Mouse (Mus musculus) MEL (cell line): ENCODE results near the gene Cpeb3. TPM values are rescaled to one million over a fixed set of nuclear protein-coding genes. Genes with fewer than 3 reads are reported as not detected.

Experiments
- DNase-seq: peaks from one replicate; pipeline ENCODE4 v3.0.0; 2011; ENCODE audit warnings: low read depth, low spot score
- H3K27ac ChIP-seq: 2 replicates; pipeline ENCODE4 v1.5.1; 2012; ENCODE audit warnings: low read depth, mild to moderate bottlenecking, control low read depth, low read length, moderate library complexity; ENCODE audit not compliant: control insufficient read depth
- H3K27me3 ChIP-seq, 2 experiments: fragments of 150-350 bp in 1 of 2; sonication (generic) in 1 of 2; 2 replicates each; pipeline ENCODE4 v1.6.1; 2012; ENCODE audit warnings: low read length in 2 of 2, mild to moderate bottlenecking in 2 of 2, improper control_type of control experiment in 1 of 2, moderate library complexity in 1 of 2; ENCODE audit not compliant: insufficient read depth in 2 of 2, control insufficient read depth in 1 of 2
- H3K36me3 ChIP-seq, 2 experiments: 2 replicates each; pipeline ENCODE4 v1.6.1; 2012 to 2014; ENCODE audit warnings: low read length in 2 of 2, improper control_type of control experiment in 1 of 2, inconsistent platforms in 1 of 2, mild to moderate bottlenecking in 1 of 2; ENCODE audit not compliant: insufficient read depth in 2 of 2, control insufficient read depth in 1 of 2
- H3K4me1 ChIP-seq, 2 experiments: fragments of 150-350 bp in 1 of 2; sonication (generic) in 1 of 2; 2 replicates each; pipeline ENCODE4 v1.6.1; 2012; ENCODE audit warnings: low read length in 2 of 2, improper control_type of control experiment in 1 of 2, mild to moderate bottlenecking in 1 of 2; ENCODE audit not compliant: insufficient read depth in 2 of 2, control insufficient read depth in 1 of 2
- H3K4me3 ChIP-seq, 2 experiments: fragments of 150-350 bp in 1 of 2; sonication (generic) in 1 of 2; 2 replicates each; pipeline ENCODE4 v1.5.1; 2012; ENCODE audit warnings: low read depth in 2 of 2, low read length in 2 of 2, mild to moderate bottlenecking in 2 of 2, moderate library complexity in 2 of 2, control low read depth in 1 of 2, improper control_type of control experiment in 1 of 2; ENCODE audit not compliant: control insufficient read depth in 1 of 2, insufficient read depth in 1 of 2
- H3K79me2 ChIP-seq: 2 replicates; pipeline ENCODE4 v1.6.1; 2012; ENCODE audit warnings: mild to moderate bottlenecking, low read length, moderate library complexity; ENCODE audit not compliant: control insufficient read depth, poor library complexity, insufficient read depth
- H3K9ac ChIP-seq: 2 replicates; pipeline ENCODE4 v1.6.1; 2012; ENCODE audit warnings: low read depth, mild to moderate bottlenecking, control low read depth, low read length, moderate library complexity; ENCODE audit not compliant: control insufficient read depth, poor library complexity, severe bottlenecking
- H3K9me3 ChIP-seq: fragments of 150-350 bp; sonication (generic); replicated peaks from 2 replicates; pipeline ENCODE4 v1.6.1; 2012; ENCODE audit warnings: mild to moderate bottlenecking, low read length, improper control_type of control experiment, moderate library complexity; ENCODE audit not compliant: insufficient read depth
- CHD1 ChIP-seq: IDR thresholded peaks from 2 replicates; pipeline ENCODE4 v1.6.1; 2012; ENCODE audit warnings: low read depth, mild to moderate bottlenecking, inconsistent platforms, low read length, improper control_type of control experiment
- CTCF ChIP-seq, 3 experiments: IDR thresholded peaks in 2 of 3; conservative IDR thresholded peaks in 1 of 3; 2 replicates each; pipeline ENCODE4 v1.5.1; 2011 to 2012; ENCODE audit warnings: low read length in 3 of 3, low read depth in 2 of 3, mild to moderate bottlenecking in 2 of 3, improper control_type of control experiment in 1 of 3, inconsistent platforms in 1 of 3, mixed read lengths in 1 of 3, moderate library complexity in 1 of 3; ENCODE audit not compliant: control insufficient read depth in 1 of 3, insufficient read depth in 1 of 3, poor library complexity in 1 of 3, severe bottlenecking in 1 of 3
- JUND ChIP-seq: IDR thresholded peaks from 2 replicates; pipeline ENCODE4 v1.6.1; 2011; ENCODE audit warnings: low read depth, mild to moderate bottlenecking, improper control_type of control experiment, low read length
- MAX ChIP-seq: IDR thresholded peaks from 2 replicates; pipeline ENCODE4 v1.6.1; 2011; ENCODE audit warnings: low read length, improper control_type of control experiment
- MAZ ChIP-seq: IDR thresholded peaks from 2 replicates; pipeline ENCODE4 v1.6.1; 2012; ENCODE audit warnings: low read depth, mild to moderate bottlenecking, inconsistent platforms, low read length, improper control_type of control experiment
- MEF2A ChIP-seq: IDR thresholded peaks from 2 replicates; pipeline ENCODE4 v1.6.1; 2014; ENCODE audit warnings: low read depth, mild to moderate bottlenecking, inconsistent platforms, low read length, improper control_type of control experiment; ENCODE audit not compliant: poor library complexity, insufficient replicate concordance, severe bottlenecking; ENCODE audit errors: extremely low read depth
- MXI1 ChIP-seq: IDR thresholded peaks from 2 replicates; pipeline ENCODE4 v1.6.1; 2011; ENCODE audit warnings: mild to moderate bottlenecking, low read depth, low read length, improper control_type of control experiment
- MYB ChIP-seq: IDR thresholded peaks from 2 replicates; pipeline ENCODE4 v1.6.1; 2011; ENCODE audit warnings: mild to moderate bottlenecking, low read depth, low read length, improper control_type of control experiment
- NRF1 ChIP-seq: IDR thresholded peaks from 2 replicates; pipeline ENCODE4 v1.6.1; 2014; ENCODE audit warnings: low read depth, mild to moderate bottlenecking, inconsistent platforms, low read length, improper control_type of control experiment, moderate library complexity; ENCODE audit not compliant: poor library complexity, insufficient read depth, severe bottlenecking
- POLR2A ChIP-seq, 2 experiments: IDR thresholded peaks; 2 replicates each; pipeline ENCODE4 v1.6.1; 2011 to 2012; ENCODE audit warnings: low read length in 2 of 2, mild to moderate bottlenecking in 2 of 2, control low read depth in 1 of 2, improper control_type of control experiment in 1 of 2, low read depth in 1 of 2, moderate library complexity in 1 of 2; ENCODE audit not compliant: control insufficient read depth in 1 of 2, insufficient read depth in 1 of 2, poor library complexity in 1 of 2
- POLR2AphosphoS5 ChIP-seq: IDR thresholded peaks from 2 replicates; pipeline ENCODE4 v1.6.1; 2012; ENCODE audit warnings: low read depth, borderline replicate concordance, mild to moderate bottlenecking, inconsistent platforms, low read length, moderate library complexity, mixed read lengths
- SIN3A ChIP-seq: IDR thresholded peaks from 2 replicates; pipeline ENCODE4 v1.6.1; 2012; ENCODE audit warnings: low read length, improper control_type of control experiment, inconsistent platforms
- SMC3 ChIP-seq: IDR thresholded peaks from 2 replicates; pipeline ENCODE4 v1.6.1; 2011; ENCODE audit warnings: low read depth, low read length, improper control_type of control experiment
- TCF12 ChIP-seq: IDR thresholded peaks from 2 replicates; pipeline ENCODE4 v1.6.1; 2014; ENCODE audit warnings: low read depth, mild to moderate bottlenecking, inconsistent platforms, low read length, improper control_type of control experiment, moderate library complexity
- USF1 ChIP-seq: IDR thresholded peaks from 2 replicates; pipeline ENCODE4 v1.6.1; 2014; ENCODE audit warnings: low read depth, mild to moderate bottlenecking, inconsistent platforms, low read length, improper control_type of control experiment, moderate library complexity
- ZC3H11A ChIP-seq: IDR thresholded peaks from 2 replicates; pipeline ENCODE4 v1.6.1; 2012; ENCODE audit warnings: low read depth, mild to moderate bottlenecking, inconsistent platforms, low read length, improper control_type of control experiment
- ZMIZ1 ChIP-seq: IDR thresholded peaks from 2 replicates; pipeline ENCODE4 v1.6.1; 2012; ENCODE audit warnings: low read depth, mild to moderate bottlenecking, inconsistent platforms, low read length, improper control_type of control experiment, moderate library complexity
- polyA plus RNA-seq, 2 experiments: library from polyadenylated mRNA; stranded (reverse) in 1 of 2; unstranded in 1 of 2; fragments of >175 nt in 1 of 2; fragments of >200 nt in 1 of 2; gene quantifications; 2 replicates each; pipeline versions ENCODE4 v1.2.1 to v1.2.4; 2012; ENCODE audit warnings: low replicate concordance in 2 of 2, low read depth in 1 of 2; ENCODE audit not compliant: insufficient read length in 2 of 2, insufficient read depth in 1 of 2, missing spikeins in 1 of 2
- total RNA-seq: library from RNA; depleted of rRNA; stranded (reverse); fragments of 300-350 nt; gene quantifications from 2 replicates; pipeline ENCODE4 v1.2.3, GENCODE M21; 2012; rRNA removed

Gene Cpeb3
- total RNA-seq = 0.29 and 0.35 TPM in 2 replicates
- polyA plus RNA-seq = under 1 TPM in 1 of 2 experiments, not detected in 1; 0.93 TPM

GRCm38 (mm10) chr19:37208176-37208755 is at the start of gene Cpeb3:
Gene Cpeb3, minus strand, starts transcription at chr19:37208601.
- TF ChIP-seq CHD1 = 0 out of 2 replicates have a peak, but pooled peaks have one; percentile 38
- no peak for TF ChIP-seq ZMIZ1
- peak in 2 of 3 experiments; percentile 17 to 48; a peak in 3 of 6 replicates for TF ChIP-seq CTCF (IDR thresholded peaks at IDR 0.05 in 2 of 3, conservative IDR thresholded peaks at IDR 0.05 in 1 of 3; ENCODE audit: control insufficient read depth in 1 of 3, insufficient read depth in 1 of 3, low read depth in 2 of 3, low read length in 3 of 3, poor library complexity in 1 of 3, severe bottlenecking in 1 of 3)
- 0 out of 2 replicates have a peak, but pooled peaks have one; percentile 32 for TF ChIP-seq MXI1
- peak; percentile 32; the same call in 1 of the 2 replicates for TF ChIP-seq SIN3A
- peak; percentile 53 for TF ChIP-seq SMC3
- TF ChIP-seq MYB = no peak
- no peak for TF ChIP-seq MAZ
- Histone ChIP-seq H3K4me3 (peak within 1 kb of the TSS; percentile 89 to 91), H3K9me3 (no peaks in the 10 kb centered on the region), H3K4me1 (peaks cover 33 to 40% of the 10 kb centered on the region in 2 experiments), H3K27ac (peak within 1 kb of the TSS; percentile 58), H3K36me3 (peaks cover 14 to 51% of the 10 kb centered on the region in 2 experiments), H3K9ac (peak within 1 kb of the TSS; percentile 96), H3K79me2 (peaks cover 27% of the 10 kb centered on the region), H3K27me3 (no peaks in the 10 kb centered on the region)
- DNase-seq = peak; percentile 53

GRCm38 (mm10) chr19:37255321-37255720 is 46.9 kb upstream of the Cpeb3 start:
- TF ChIP-seq SIN3A = no peak
- TF ChIP-seq NRF1 = no peak
- TF ChIP-seq MXI1 = no peak
- no peak for TF ChIP-seq ZC3H11A
- no peak for TF ChIP-seq MEF2A
- no peak for TF ChIP-seq MAX
- TF ChIP-seq SMC3 = no peak
- no peak for TF ChIP-seq POLR2AphosphoS5
- no peak for TF ChIP-seq MAZ
- no peak for TF ChIP-seq POLR2A (IDR thresholded peaks at IDR 0.05; ENCODE audit: control insufficient read depth in 1 of 2, insufficient read depth in 1 of 2, low read depth in 1 of 2, low read length in 2 of 2, poor library complexity in 1 of 2)
- no peak for TF ChIP-seq JUND
- TF ChIP-seq USF1 = no peak
- no peak for TF ChIP-seq TCF12
- no peaks in the 10 kb centered on the region for H3K4me1 ChIP-seq
- DNase-seq = no peak
- no peaks in the 10 kb centered on the region for H3K27me3 ChIP-seq
- H3K9ac ChIP-seq = no peak overlapping the region
- H3K4me3 ChIP-seq = no peak overlapping the region
- no peak overlapping the region for H3K27ac ChIP-seq
- H3K9me3 ChIP-seq = no peaks in the 10 kb centered on the region
- H3K36me3 ChIP-seq = no peaks in the 10 kb centered on the region
- H3K79me2 ChIP-seq = no peaks in the 10 kb centered on the region
